Mouse (Mus musculus) ES-Bruce4 (cell line): ENCODE measurements around the gene Terf2. TPM values are rescaled to one million over a fixed set of nuclear protein-coding genes. Genes with fewer than 3 reads are reported as not detected.
A peak's percentile ranks its signal among the peaks of the same experiment; 100 is the strongest.
"Not testable (repeated sequence)": the region's sequence is repeated elsewhere in the genome, so short reads cannot be mapped to it uniquely, and the experiment has no call there.

Experiments
- H3K27ac ChIP-seq: 2 replicates; pipeline ENCODE4 v1.5.1; 2012; ENCODE audit warnings: low read length, inconsistent platforms; ENCODE audit not compliant: insufficient read depth
- H3K27me3 ChIP-seq: 2 replicates; pipeline ENCODE4 v1.6.1; 2012; ENCODE audit warnings: mild to moderate bottlenecking, low read length, inconsistent platforms; ENCODE audit not compliant: control insufficient read depth, poor library complexity, insufficient read depth, severe bottlenecking
- H3K36me3 ChIP-seq: 2 replicates; pipeline ENCODE4 v1.6.1; 2012; ENCODE audit warnings: inconsistent platforms, mild to moderate bottlenecking, low read length, moderate library complexity; ENCODE audit not compliant: control insufficient read depth, poor library complexity, insufficient read depth, severe bottlenecking
- H3K4me1 ChIP-seq: one replicate; pipeline ENCODE4 v1.8.1; 2011; ENCODE audit warnings: low read length; ENCODE audit not compliant: control insufficient read depth, insufficient read depth
- H3K4me3 ChIP-seq: 2 replicates; pipeline ENCODE4 v1.5.1; 2011; ENCODE audit warnings: low read depth, mild to moderate bottlenecking, low read length
- H3K9ac ChIP-seq: 2 replicates; pipeline ENCODE4 v1.6.1; 2012; ENCODE audit warnings: low read depth, mild to moderate bottlenecking, inconsistent platforms; ENCODE audit not compliant: poor library complexity, severe bottlenecking
- H3K9me3 ChIP-seq: replicated peaks from 2 replicates; pipeline ENCODE4 v1.6.1; 2012; ENCODE audit warnings: mild to moderate bottlenecking, low read length, inconsistent platforms; ENCODE audit not compliant: control insufficient read depth, poor library complexity, insufficient read depth, severe bottlenecking
- CTCF ChIP-seq: IDR thresholded peaks from one replicate; pipeline ENCODE4 v1.8.1; 2011; ENCODE audit warnings: low read depth, low read length
- EP300 ChIP-seq: IDR thresholded peaks from 2 replicates; pipeline ENCODE4 v1.6.1; 2011; ENCODE audit warnings: low read depth, low read length; ENCODE audit not compliant: insufficient read depth
- POLR2A ChIP-seq: IDR thresholded peaks from one replicate; pipeline ENCODE4 v1.8.1; 2011; ENCODE audit warnings: low read length; ENCODE audit not compliant: insufficient read depth
- polyA plus RNA-seq: library from polyadenylated mRNA; stranded (reverse); fragments of >200 nt; gene quantifications from 2 replicates; pipeline ENCODE4 v1.2.4, GENCODE M21; 2011; ENCODE audit warnings: low read depth; ENCODE audit not compliant: missing spikeins, insufficient read depth, insufficient read length

Terf2 gene
- polyA plus RNA-seq, 1 experiment: 48.6 TPM

GRCm38 (mm10) chr8:107045478-107045877, 50.9 kb downstream of the Terf2 start:
- H3K9ac ChIP-seq: no peak overlapping the region
- peaks cover 44% of the 10 kb centered on the region for H3K36me3 ChIP-seq
- no peaks in the 10 kb centered on the region for H3K9me3 ChIP-seq
- no peaks in the 10 kb centered on the region for H3K27me3 ChIP-seq
- H3K4me3 ChIP-seq: no peak overlapping the region
- TF ChIP-seq POLR2A: no peak
- no peak for TF ChIP-seq CTCF
- TF ChIP-seq EP300: no peak
- H3K4me1 ChIP-seq: no peaks in the 10 kb centered on the region
- no peak overlapping the region for H3K27ac ChIP-seq

DNA sequence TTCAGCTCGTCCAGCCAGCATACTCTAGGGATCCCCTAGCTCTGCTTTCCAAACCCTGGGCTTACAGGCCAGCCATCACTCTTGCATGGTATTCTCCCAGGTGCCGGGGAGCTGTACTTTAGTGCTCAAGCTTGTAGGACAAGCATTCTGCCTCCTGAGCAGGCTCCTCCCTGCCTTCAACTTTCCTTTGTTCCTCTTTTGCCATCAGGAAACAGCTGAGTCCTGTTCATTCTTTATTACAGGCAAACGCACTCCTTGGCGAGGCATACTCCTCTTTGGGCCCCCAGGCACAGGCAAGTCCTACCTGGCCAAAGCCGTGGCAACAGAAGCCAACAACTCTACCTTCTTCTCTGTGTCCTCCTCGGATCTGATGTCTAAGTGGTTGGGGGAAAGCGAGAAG, 55.7 kb downstream of the Terf2 start:
- Histone ChIP-seq H3K27ac (no peak overlapping the region), H3K27me3 (no peaks in the 10 kb centered on the region), H3K9me3 (no peaks in the 10 kb centered on the region), H3K4me3 (no peak overlapping the region), H3K9ac (no peak overlapping the region), H3K36me3 (peaks cover 31% of the 10 kb centered on the region), H3K4me1 (no peaks in the 10 kb centered on the region)
- TF ChIP-seq POLR2A: no peak
- no peak for TF ChIP-seq EP300

DNA sequence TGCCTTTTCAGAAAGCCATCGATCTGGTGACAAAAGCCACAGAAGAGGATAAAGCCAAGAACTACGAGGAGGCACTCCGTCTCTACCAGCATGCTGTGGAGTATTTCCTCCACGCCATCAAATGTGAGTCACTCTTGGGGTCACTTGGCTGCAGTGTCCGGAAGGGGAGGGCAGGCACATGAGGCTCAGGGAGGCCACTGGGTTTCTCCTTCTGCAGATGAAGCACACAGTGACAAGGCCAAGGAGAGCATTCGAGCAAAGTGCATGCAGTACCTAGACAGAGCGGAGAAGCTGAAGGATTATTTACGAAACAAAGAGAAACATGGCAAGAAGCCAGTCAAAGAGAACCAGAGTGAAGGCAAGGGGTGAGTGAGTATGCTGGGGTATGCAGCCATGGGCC, 59.7 kb downstream of the Terf2 start:
- H3K36me3 ChIP-seq: peaks cover 5% of the 10 kb centered on the region
- TF ChIP-seq EP300 (no peak), CTCF (no peak), POLR2A (no peak)
- H3K4me1 ChIP-seq: peaks cover 2% of the 10 kb centered on the region

DNA sequence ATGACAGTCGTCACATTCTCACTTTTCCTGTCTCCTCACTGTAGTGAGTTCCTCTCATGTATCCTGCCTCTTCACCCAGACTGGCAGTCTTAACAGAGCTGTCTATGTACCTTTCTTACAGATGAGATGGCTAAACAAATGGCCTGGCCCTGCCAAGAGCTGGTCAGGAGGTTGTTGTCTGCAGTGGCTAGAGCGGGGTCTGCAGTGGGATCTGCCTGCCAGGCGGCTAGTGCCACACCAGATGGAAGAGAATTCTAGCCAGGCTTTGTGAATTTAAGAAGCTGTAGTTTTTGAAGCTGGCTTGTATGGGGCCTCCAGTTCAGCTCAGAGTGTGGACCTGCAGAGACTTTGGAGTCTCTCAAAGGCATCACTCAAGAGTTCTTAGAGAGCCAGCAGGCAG, 60.7 kb downstream of the Terf2 start:
- H3K9ac ChIP-seq: no peak overlapping the region
- no peak overlapping the region for H3K4me3 ChIP-seq
- peaks cover 4% of the 10 kb centered on the region for H3K36me3 ChIP-seq
- no peaks in the 10 kb centered on the region for H3K9me3 ChIP-seq
- H3K4me1 ChIP-seq: peaks cover 2% of the 10 kb centered on the region
- no peak for TF ChIP-seq POLR2A
- TF ChIP-seq CTCF: no peak
- H3K27ac ChIP-seq: no peak overlapping the region
- H3K27me3 ChIP-seq: no peaks in the 10 kb centered on the region

More for the DNA sequence above, 59.7 kb downstream of the Terf2 start:
- Histone ChIP-seq H3K9ac (no peak overlapping the region), H3K4me3 (no peak overlapping the region), H3K27me3 (no peaks in the 10 kb centered on the region), H3K9me3 (no peaks in the 10 kb centered on the region), H3K27ac (no peak overlapping the region)

DNA sequence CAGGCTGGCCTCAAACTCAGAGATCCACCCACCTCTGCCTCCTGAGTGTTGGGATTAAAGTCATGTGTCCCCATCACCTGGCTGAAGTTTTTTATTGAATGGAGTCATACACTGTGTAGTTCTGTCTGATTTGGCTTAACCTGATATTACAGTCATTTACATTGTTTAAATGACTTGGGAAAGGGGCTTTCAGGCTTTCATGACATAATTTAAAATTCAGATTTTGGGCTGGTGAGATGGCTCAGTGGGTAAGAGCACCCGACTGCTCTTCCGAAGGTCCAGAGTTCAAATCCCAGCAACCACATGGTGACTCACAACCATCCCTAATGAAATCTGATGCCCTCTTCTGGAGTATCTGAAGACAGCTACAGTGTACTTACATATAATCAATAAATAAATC, 62.7 kb downstream of the Terf2 start:
- H3K9me3 ChIP-seq, H3K4me3 ChIP-seq, H3K36me3 ChIP-seq, H3K27me3 ChIP-seq, H3K4me1 ChIP-seq, H3K27ac ChIP-seq, H3K9ac ChIP-seq: not testable (repeated sequence)

GRCm38 (mm10) chr8:107031577-107032090, 64.7 kb downstream of the Terf2 start:
- Histone ChIP-seq H3K9ac (peak overlapping the region; percentile 77), H3K27me3 (no peaks in the 10 kb centered on the region), H3K4me3 (peak overlapping the region; percentile 85), H3K36me3 (no peaks in the 10 kb centered on the region), H3K9me3 (no peaks in the 10 kb centered on the region), H3K4me1 (peaks cover 2% of the 10 kb centered on the region), H3K27ac (no peak overlapping the region)
- TF ChIP-seq CTCF: no peak
- TF ChIP-seq EP300: no peak
- no peak for TF ChIP-seq POLR2A
